Mouse (Mus musculus): ENCODE data around the gene Lpcat2. TPM values are rescaled to one million over a fixed set of nuclear protein-coding genes. Genes with fewer than 3 reads are reported as not detected.
A peak's percentile ranks its signal among the peaks of the same experiment; 100 is the strongest.
"Not testable (repeated sequence)": the region's sequence is repeated elsewhere in the genome, so short reads cannot be mapped to it uniquely, and the experiment has no call there.

The Lpcat2 gene
- polyA plus RNA-seq, 1 experiment from 2014 or later: 8.0 TPM

GRCm38 (mm10) chr8:92872063-92872759 is 17.1 kb downstream of the Lpcat2 start:
- Histone ChIP-seq H3K4me1 (ENCODE audit: insufficient read depth) (no peaks in the 10 kb centered on the region), H3K9me3 (ENCODE audit: low read depth, low read length) (no peaks in the 10 kb centered on the region), H3K27me3 (ENCODE audit: insufficient read depth, low read length) (no peaks in the 10 kb centered on the region), H3K4me2 (no peak overlapping the region), H3K27ac (ENCODE audit: low read depth) (no peak overlapping the region), H3K36me3 (ENCODE audit: insufficient read depth) (no peaks in the 10 kb centered on the region), H3K4me3 (ENCODE audit: low read depth, low read length) (no peak overlapping the region), H3K9ac (no peak overlapping the region)
- ATAC-seq (ENCODE audit: insufficient read depth): no peak
- no peak for DNase-seq
- WGBS: 69% methylated on average over 10 of the region's 10 CpGs
- no peak for TF ChIP-seq CTCF (IDR thresholded peaks at IDR 0.05; ENCODE audit: low read depth)

GRCm38 (mm10) chr8:92875795-92876194 is 20.7 kb downstream of the Lpcat2 start:
- H3K36me3 ChIP-seq (ENCODE audit: insufficient read depth): no peaks in the 10 kb centered on the region
- WGBS: 86% methylated on average over 10 of the region's 10 CpGs
- H3K27me3 ChIP-seq (ENCODE audit: insufficient read depth, low read length): no peaks in the 10 kb centered on the region
- no peak overlapping the region for H3K9ac ChIP-seq
- H3K4me2 ChIP-seq: no peak overlapping the region
- H3K4me1 ChIP-seq (ENCODE audit: insufficient read depth): no peaks in the 10 kb centered on the region
- DNase-seq (no peak), ATAC-seq (ENCODE audit: insufficient read depth) (no peak)
- no peaks in the 10 kb centered on the region for H3K9me3 ChIP-seq (ENCODE audit: low read depth, low read length)
- no peak overlapping the region for H3K27ac ChIP-seq (ENCODE audit: low read depth)
- no peak for TF ChIP-seq CTCF (IDR thresholded peaks at IDR 0.05; ENCODE audit: low read depth)
- no peak overlapping the region for H3K4me3 ChIP-seq (ENCODE audit: low read depth, low read length)

- WGBS: 57% methylated on average over 4 of the region's 4 CpGs
- ATAC-seq (ENCODE audit: insufficient read depth): no peak
Measured at GRCm38 (mm10) chr8:92881247-92881646, 26.1 kb downstream of the Lpcat2 start.

GRCm38 (mm10) chr8:92883771-92884170 is 28.6 kb downstream of the Lpcat2 start:
- DNase-seq: peak; percentile 74
- TF ChIP-seq CTCF (IDR thresholded peaks at IDR 0.05; ENCODE audit: low read depth): peak; percentile 37
- no peak overlapping the region for H3K27ac ChIP-seq (ENCODE audit: low read depth)
- no peaks in the 10 kb centered on the region for H3K9me3 ChIP-seq (ENCODE audit: low read depth, low read length)
- H3K4me1 ChIP-seq (ENCODE audit: insufficient read depth): no peaks in the 10 kb centered on the region
- no peak overlapping the region for H3K9ac ChIP-seq
- 65% methylated on average over 2 of the region's 2 CpGs for WGBS
- no peaks in the 10 kb centered on the region for H3K27me3 ChIP-seq (ENCODE audit: insufficient read depth, low read length)
- ATAC-seq (ENCODE audit: insufficient read depth): no peak
- no peak overlapping the region for H3K4me2 ChIP-seq
- H3K36me3 ChIP-seq (ENCODE audit: insufficient read depth): no peaks in the 10 kb centered on the region
- no peak overlapping the region for H3K4me3 ChIP-seq (ENCODE audit: low read depth, low read length)

More at GRCm38 (mm10) chr8:92881247-92881646, 26.1 kb downstream of the Lpcat2 start:
- peak; percentile 8 for DNase-seq
- H3K4me2 ChIP-seq: no peak overlapping the region
- H3K27me3 ChIP-seq (ENCODE audit: insufficient read depth, low read length): no peaks in the 10 kb centered on the region
- no peak overlapping the region for H3K4me3 ChIP-seq (ENCODE audit: low read depth, low read length)
- no peak overlapping the region for H3K9ac ChIP-seq
- no peaks in the 10 kb centered on the region for H3K4me1 ChIP-seq (ENCODE audit: insufficient read depth)
- no peaks in the 10 kb centered on the region for H3K9me3 ChIP-seq (ENCODE audit: low read depth, low read length)
- no peaks in the 10 kb centered on the region for H3K36me3 ChIP-seq (ENCODE audit: insufficient read depth)
- TF ChIP-seq CTCF (IDR thresholded peaks at IDR 0.05; ENCODE audit: low read depth): no peak
- H3K27ac ChIP-seq (ENCODE audit: low read depth): no peak overlapping the region

- H3K4me3 ChIP-seq (ENCODE audit: low read depth, low read length); H3K9me3 ChIP-seq (ENCODE audit: low read depth, low read length); H3K36me3 ChIP-seq (ENCODE audit: insufficient read depth); ATAC-seq (ENCODE audit: insufficient read depth); H3K4me2 ChIP-seq; H3K27ac ChIP-seq (ENCODE audit: low read depth); H3K27me3 ChIP-seq (ENCODE audit: insufficient read depth, low read length); DNase-seq; H3K4me1 ChIP-seq (ENCODE audit: insufficient read depth); H3K9ac ChIP-seq: not testable (repeated sequence)
- WGBS: 72% methylated on average over 3 of the region's 3 CpGs
Measured at GRCm38 (mm10) chr8:92892216-92892615, 37.1 kb downstream of the Lpcat2 start.

GRCm38 (mm10) chr8:92893870-92894269 is 38.7 kb downstream of the Lpcat2 start:
- H3K27me3 ChIP-seq (ENCODE audit: insufficient read depth, low read length): no peaks in the 10 kb centered on the region
- 51% methylated on average over 2 of the region's 2 CpGs for WGBS
- H3K4me1 ChIP-seq (ENCODE audit: insufficient read depth): no peaks in the 10 kb centered on the region
- no peak overlapping the region for H3K4me2 ChIP-seq
- no peak for TF ChIP-seq CTCF (IDR thresholded peaks at IDR 0.05; ENCODE audit: low read depth)
- H3K4me3 ChIP-seq (ENCODE audit: low read depth, low read length): no peak overlapping the region
- H3K9ac ChIP-seq: no peak overlapping the region
- DNase-seq: no peak
- no peak overlapping the region for H3K27ac ChIP-seq (ENCODE audit: low read depth)
- no peak for ATAC-seq (ENCODE audit: insufficient read depth)
- H3K36me3 ChIP-seq (ENCODE audit: insufficient read depth): no peaks in the 10 kb centered on the region
- no peaks in the 10 kb centered on the region for H3K9me3 ChIP-seq (ENCODE audit: low read depth, low read length)

GRCm38 (mm10) chr8:92895053-92895452 is 39.9 kb downstream of the Lpcat2 start:
- ATAC-seq (ENCODE audit: insufficient read depth): no peak
- H3K9me3 ChIP-seq (ENCODE audit: low read depth, low read length): no peaks in the 10 kb centered on the region
- no peaks in the 10 kb centered on the region for H3K27me3 ChIP-seq (ENCODE audit: insufficient read depth, low read length)
- H3K9ac ChIP-seq: no peak overlapping the region
- no peak for DNase-seq
- no peak overlapping the region for H3K4me3 ChIP-seq (ENCODE audit: low read depth, low read length)
- H3K27ac ChIP-seq (ENCODE audit: low read depth): no peak overlapping the region
- no peak overlapping the region for H3K4me2 ChIP-seq
- no peak for TF ChIP-seq CTCF (IDR thresholded peaks at IDR 0.05; ENCODE audit: low read depth)
- 83% methylated on average over 7 of the region's 7 CpGs for WGBS
- no peaks in the 10 kb centered on the region for H3K4me1 ChIP-seq (ENCODE audit: insufficient read depth)
- no peaks in the 10 kb centered on the region for H3K36me3 ChIP-seq (ENCODE audit: insufficient read depth)
